Mouse (Mus musculus): Measurements from ENCODE around the gene Cstf3. TPM values are rescaled to one million over a fixed set of nuclear protein-coding genes. Genes with fewer than 3 reads are reported as not detected.

Cstf3 gene
- polyA plus RNA-seq, 1 experiment = 43.4 TPM

DNA sequence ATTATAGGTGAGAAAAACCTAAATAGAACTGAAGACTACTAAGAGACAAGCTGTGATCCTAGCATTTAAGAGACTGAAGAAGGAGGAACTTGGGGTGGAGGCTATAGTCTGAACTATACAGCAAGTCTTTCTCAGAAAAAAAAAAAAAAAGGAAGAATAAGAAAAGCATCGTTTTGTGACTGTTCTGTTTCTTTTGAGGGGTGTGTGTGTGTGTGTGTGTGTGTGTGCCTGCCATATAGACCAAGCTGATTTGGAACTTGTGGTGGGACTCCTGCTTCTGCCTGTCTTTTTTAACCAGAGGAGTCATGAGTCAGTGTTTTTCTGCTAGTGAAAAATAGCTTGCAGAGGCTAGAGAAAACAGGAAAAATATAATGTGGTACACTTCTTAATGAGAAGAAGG lies 4.7 kb downstream of the Cstf3 start:
- no peak for DNase-seq (ENCODE audit: extremely low spot score in 1 of 2, low spot score in 1 of 2)

DNA sequence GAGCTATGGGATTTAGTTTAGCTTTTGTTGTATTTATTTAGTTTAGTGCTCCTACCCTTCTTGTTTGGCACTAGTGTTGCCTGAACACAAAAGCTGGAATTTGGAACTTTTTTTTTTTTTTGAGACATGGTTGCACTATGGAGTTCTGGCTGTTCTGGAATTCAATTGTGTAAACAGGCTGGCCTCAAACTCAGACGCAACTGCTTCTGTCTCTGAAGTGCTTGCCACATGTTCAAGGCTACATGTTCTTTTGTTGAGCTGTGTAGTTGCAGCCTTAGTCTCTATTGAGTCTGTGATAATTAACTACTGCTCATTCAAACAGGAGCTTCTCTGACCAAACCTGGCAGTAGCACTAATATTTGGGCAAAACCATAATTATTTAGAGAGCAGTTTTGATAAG lies 13.1 kb downstream of the Cstf3 start:
- no peak for DNase-seq (ENCODE audit: extremely low spot score in 1 of 2, low spot score in 1 of 2)

DNA sequence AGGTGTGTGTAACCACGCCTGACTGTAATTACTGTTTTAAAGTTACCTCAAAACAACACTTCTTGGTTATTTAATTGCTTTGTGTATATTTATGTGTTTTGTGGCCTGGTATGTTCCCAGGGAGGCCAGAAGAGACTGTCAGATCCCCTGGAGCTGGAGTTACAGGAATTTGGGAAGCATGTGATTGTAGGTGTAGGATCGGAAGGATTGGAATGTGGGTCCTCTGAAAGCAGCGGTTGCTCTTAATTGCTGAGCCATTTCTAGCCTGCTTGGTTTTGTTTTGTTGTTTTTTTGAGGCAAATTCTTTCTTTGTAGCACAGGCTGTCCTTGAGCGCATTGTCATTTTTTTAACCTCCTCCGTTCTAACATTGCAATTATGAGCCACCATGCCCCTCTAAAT lies 14.4 kb downstream of the Cstf3 start:
- DNase-seq (ENCODE audit: extremely low spot score in 1 of 2, low spot score in 1 of 2) = no peak

DNA sequence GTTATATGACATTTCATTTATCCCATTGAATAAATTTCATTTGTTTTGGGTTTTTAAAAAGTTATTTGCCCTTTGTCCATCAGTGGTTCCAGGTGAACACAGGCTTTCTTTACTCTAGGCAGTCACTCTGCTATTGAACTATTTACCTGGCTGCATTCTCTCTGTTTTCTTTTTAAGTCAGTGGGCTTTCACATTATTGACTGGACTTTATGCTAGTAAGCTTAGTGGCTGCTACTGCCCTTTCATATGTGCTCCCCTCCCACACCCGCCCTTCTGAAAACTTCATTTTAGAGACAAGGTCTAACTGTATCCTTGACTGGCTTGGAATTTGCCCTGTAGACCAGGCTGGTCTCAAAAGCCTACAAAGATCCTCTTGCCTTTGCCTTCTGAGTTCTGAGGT lies 15.2 kb downstream of the Cstf3 start:
- no peak for DNase-seq (ENCODE audit: extremely low spot score in 1 of 2, low spot score in 1 of 2)

DNA sequence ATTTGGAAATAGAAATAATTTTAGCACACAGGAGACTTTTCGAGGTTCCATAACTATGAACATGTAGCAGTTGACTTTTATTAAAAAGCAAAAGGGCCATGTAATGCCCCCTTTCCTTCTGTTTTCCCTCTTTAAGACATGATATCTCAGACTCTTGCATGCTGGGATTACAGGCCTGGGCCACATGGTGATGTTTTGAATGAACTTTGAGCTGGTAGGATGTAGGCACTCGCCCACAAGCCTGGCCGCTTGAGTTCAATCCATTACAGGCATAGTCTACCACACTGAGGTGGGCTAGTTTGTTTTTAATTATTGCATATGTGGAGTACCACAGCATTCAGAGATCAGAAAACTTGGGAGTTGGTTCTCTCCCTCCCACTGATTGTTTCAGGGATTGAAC lies 24.5 kb downstream of the Cstf3 start:
- no peak for DNase-seq (ENCODE audit: extremely low spot score in 1 of 2, low spot score in 1 of 2)

DNA sequence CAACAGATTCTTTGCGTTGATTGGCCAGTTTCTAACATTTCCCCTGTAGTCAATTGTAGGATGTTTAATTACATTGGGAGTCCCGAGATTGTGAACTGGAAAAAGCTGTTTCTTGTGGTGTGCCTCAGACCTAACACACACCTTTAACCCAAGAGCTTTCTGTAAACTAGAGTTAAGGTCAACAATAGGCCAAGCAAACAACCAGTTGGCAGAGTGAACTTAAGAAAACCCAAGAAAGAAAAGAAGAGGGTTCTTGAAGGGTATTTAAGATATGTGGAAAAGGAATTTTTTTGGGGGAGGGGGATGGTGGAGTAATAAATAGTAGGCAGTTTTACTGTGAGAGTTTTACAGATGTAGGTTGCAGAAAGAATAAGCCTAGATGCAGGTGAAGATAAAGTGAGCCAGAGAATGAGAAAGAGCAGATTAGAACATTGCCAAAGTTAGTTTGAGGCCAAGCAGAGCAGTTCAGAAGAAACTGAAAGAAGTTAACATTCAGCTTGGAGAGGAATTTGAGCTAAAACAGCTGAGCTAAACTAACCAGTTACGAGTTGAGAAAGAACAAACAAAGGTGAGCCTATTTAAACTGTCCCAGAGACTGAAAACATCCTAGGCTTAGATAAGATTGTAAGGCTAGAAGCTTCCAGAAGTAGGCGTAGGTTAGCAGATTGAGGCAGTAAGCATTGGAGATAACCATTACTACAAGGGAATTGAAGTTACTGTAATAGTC lies 25.8 kb downstream of the Cstf3 start:
- DNase-seq (ENCODE audit: extremely low spot score in 1 of 2, low spot score in 1 of 2) = no peak

DNA sequence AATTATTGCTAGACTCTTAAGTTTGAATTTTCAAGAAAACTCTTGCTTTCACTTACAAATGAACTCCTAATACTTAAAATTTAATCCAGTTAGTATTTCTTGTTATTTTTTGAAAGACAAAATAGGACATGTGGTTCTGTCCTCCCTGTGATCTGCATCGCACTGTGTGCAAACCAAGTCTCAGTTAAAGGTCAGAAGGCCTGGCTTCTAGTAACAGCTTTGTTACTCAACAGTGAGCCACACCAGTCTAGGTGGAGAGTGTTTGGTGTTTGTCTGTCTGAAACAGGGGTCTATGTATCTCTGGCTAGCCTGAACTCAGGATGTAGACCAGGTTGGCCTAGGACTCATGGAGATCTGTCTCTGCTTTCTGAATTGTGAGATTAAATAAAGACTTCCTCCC lies 68.3 kb downstream of the Cstf3 start:
- no peak for DNase-seq (ENCODE audit: extremely low spot score in 1 of 2, low spot score in 1 of 2)

DNA sequence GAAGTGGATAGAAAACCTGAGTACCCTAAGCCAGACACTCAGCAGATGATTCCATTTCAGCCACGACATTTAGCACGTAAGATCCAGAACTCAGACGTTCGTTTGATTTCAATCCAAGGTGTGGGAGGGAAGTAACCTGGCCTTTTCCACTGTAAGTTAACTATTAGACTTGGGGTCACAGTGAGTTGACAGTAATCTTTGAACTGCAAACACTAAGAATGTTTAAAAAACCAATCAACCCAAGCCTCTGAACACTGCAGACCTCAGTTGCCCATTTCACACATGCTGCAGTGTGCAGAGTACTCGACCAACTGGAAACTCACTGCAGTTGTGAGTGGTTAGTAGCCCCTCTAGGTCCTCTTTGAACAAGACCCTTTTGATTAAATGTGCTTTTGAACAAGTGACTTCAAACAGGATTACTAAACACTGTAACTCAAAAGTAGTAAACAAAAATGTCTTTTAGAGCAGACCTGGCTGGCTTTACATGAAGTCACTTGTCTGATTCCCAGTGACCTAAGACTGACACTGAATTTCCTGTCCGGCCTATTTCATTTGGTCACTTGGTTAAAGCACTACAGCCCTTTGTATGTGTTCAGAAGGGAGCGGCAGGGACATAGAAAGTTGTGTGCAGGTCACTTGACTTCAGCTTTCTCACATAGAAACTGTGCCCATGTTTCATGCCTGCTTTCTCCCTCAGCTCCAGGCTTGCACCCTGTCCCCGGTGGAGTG lies 73.2 kb downstream of the Cstf3 start:
- DNase-seq (ENCODE audit: extremely low spot score in 1 of 2, low spot score in 1 of 2) = no peak

DNA sequence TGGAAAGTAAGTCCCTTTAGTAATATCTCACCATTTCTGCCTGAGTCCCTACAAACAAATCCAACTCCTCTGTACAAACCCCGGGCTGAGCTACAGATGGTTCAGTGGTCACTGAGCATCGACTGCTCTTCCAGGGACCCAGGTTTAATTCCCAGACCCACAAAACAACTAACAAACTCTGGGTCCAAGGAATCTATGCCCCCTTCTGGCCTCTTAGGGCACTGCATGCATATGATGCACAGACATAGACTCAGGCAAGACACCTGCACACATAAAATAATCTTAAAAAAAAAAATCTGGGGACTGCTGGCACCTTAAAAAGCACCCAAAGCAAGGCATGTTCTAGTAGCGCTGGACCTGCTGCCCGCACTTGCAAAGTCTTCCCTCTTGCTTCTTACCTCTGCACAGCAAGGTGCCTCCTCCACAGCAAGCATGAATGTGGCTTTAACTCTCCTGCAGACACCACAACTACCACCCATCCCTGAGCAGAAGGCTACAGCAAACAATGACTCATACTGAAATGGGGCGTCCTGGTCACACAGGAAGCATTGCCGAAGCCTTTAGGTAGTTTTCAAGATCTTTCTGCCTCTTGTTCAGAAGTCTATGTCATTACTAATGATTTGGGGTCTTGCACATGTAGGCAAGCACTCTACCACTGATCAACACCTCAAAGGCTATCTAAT lies 78.9 kb downstream of the Cstf3 start:
- no peak for DNase-seq (ENCODE audit: extremely low spot score in 1 of 2, low spot score in 1 of 2)

DNA sequence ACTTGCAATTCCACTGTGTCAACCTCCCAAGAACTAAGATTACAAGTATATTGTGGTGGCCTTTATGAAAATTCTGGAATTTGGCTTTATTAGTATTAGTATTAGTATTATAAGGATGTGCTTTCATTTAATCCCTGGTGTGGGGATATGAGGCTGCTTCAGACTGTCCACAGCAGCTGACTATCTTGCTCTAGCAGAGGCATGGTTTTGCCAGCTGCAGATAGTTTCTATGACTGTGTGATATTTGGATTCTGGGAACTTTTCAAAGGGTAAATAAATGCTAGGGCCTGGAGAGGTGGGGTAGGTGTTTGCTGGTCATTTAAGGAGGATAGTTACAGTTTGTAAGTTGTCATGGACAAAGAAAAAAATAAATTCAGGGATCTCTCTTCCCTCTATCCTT lies 81.4 kb downstream of the Cstf3 start:
- no peak for DNase-seq (ENCODE audit: extremely low spot score in 1 of 2, low spot score in 1 of 2)

DNA sequence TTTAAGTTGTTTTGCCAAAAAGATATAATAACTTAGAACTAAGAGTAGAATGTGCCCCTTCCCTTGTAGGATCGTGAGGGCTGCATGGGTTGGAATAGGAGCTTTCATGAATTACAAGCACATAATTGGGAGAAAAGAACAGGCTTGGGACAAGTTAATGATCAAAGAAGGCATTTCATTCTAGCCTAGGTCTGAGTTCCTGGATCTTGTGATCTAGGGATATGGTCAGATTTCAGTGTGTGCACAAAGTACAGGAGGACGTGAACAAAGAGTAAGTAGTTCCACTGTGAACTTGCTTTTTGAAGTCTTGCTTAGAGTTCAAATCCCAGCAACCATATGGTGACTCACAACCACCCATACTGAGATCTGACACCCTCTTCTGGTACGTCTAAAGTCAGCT lies 87.0 kb downstream of the Cstf3 start:
- no peak for DNase-seq (ENCODE audit: extremely low spot score in 1 of 2, low spot score in 1 of 2)

DNA sequence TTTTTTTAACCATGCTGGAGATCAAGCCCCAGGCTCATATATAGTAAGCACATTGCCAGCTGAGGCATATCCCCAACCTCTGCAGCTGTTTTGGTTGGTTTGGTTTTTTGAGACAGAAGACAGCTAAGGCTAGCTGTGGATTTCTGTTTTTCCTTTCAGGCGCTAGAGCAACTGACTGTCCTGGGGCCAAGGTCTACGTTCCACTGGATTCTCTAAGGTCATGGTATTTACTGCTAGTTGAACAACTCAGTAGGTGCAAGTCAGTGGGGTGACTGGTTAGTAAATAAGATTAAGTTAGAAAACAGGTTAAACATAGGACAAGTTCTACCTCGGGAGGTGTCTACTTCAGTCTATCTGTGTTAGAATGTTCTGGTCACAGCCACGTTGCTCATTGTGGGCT lies 94.4 kb downstream of the Cstf3 start:
- DNase-seq (ENCODE audit: extremely low spot score in 1 of 2, low spot score in 1 of 2) = no peak

DNA sequence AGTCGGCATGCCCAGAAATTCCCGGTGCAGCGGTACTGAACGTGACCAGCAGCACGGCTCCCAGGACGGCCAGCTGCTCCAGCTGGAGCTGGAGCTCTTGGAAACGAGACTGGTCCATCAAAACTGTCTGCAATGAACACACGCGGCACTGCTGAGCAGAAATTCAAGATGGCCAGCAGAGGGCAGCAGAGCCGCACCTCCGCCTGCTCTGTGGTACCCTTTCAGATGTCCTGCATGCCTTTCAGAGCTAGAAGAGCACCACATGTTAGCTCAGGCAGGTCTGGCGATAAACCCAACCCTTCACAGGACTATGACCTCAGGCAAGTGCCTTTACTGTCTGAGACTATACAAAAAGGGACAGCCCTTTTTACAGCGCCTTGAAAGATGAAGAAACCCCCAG lies 95.1 kb downstream of the Cstf3 start:
- peak; percentile 44 to 86 for DNase-seq (ENCODE audit: extremely low spot score in 1 of 2, low spot score in 1 of 2)

DNA sequence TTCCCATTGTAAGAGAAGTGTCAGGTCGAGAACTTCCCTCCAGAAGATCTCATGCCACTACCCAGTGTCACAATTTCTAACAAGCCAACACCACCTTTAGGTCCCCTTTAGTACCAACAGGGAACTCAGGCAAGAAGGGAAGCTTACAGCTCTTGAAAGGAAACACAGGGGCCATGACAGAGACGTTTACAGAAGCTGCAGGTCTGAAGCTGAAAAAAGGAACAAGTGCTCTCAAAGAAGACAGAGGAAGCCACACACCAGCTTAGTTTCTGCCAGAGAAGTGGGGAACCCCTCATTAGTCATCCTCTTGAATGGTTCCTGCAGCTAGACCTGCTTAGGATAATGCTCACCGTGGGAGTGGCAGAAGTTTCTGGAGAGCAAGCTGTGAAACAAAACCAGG lies 96.9 kb downstream of the Cstf3 start:
- no peak for DNase-seq (ENCODE audit: extremely low spot score in 1 of 2, low spot score in 1 of 2)

DNA sequence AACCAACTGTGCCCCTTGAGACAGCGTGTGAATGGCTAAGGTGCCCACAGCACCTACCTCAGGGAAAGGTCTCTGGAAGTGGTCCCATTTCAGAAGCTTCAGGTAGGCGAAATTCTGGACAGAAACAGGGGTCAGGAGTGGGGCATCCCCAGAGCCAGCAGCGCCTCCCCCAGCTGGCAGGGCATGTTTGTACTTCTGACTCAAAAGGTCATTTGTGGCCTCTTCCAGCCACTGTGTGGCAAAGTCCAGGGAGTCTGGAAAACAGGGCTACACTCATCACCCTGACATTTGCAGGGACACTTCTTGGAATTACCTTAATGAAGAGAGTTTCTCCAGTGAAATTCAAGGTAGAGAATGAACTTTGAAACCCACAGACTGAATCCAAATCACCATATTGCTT lies 98.0 kb downstream of the Cstf3 start:
- no peak for DNase-seq (ENCODE audit: extremely low spot score in 1 of 2, low spot score in 1 of 2)

DNA sequence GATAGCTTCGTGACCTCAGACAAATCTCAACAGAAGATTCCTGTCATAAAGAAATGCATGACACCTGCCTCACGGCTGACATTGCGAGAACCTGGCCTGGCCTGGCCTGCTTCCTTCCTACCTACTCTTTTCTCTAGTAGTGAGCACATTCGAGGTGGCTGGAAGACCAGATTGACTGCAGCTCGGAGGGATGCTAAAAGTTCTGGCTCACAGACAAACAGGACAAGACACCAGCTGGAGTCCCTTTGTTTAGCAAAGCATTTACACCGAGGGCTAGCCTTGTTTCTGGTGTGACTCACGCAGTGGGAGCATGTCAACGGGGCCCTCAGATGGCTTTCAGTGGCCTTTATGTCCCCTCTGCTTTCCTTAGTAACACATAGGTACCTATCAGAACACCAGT lies 98.4 kb downstream of the Cstf3 start:
- peak in 1 of 2 experiments; percentile 37 for DNase-seq (ENCODE audit: extremely low spot score in 1 of 2, low spot score in 1 of 2)

DNA sequence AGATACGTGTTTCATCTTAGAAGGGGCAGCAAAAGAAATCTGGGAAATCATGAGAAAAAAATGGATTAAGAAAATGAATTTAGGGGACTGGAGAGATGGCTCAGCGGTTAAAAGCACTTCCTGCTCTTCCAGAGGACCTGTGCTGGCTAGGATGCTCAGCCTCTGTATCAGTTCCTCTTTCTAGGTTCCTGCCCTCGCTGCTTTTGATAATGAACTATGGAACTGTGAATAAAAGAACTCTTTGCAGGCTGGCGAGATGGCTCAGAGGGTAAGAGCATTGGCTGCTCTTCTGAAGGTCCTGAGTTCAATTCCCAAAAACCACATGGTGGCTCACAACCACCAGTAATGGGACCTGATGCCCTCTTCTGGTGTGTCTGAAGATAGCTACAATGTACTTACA lies 100.4 kb downstream of the Cstf3 start:
- no peak for DNase-seq (ENCODE audit: extremely low spot score in 1 of 2, low spot score in 1 of 2)

DNA sequence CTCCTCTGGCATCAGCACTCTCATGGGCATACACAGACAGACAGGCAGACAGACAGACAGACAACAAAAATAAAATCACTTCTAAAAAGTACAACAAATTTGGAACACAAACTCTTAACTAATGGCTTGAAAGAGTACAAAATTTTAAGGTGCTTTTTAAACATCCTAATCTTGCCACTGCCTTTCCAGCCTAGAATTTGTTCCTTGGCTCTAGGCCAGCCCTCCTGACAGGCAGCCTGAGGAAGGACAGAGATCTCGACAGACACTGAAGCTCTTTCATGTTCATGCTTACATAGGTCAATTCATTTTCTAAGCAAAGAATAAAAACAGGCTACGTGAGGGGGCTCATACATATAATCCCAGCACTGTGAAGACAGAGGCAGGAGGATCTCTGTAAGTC lies 102.2 kb downstream of the Cstf3 start:
- no peak for DNase-seq (ENCODE audit: extremely low spot score in 1 of 2, low spot score in 1 of 2)

DNA sequence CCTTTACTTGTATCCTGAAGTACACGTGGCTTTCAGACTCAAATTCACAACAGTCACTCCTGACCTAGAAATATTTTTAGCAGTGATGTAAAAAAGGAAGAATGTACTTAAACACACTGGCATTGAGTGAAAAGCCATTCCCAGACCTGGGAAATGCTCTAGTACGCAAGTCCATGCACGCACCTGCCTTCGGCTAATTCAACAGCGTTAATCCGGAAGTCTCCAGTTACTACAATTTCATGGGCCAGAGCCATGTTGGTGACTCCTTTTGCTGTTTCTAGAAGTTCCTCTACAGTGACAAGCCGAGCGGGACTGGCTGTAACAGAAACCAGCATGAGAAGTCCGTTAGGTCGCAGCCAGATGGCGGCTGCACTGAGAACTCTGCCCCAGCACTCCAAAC lies 109.3 kb downstream of the Cstf3 start:
- no peak for DNase-seq (ENCODE audit: extremely low spot score in 1 of 2, low spot score in 1 of 2)

DNA sequence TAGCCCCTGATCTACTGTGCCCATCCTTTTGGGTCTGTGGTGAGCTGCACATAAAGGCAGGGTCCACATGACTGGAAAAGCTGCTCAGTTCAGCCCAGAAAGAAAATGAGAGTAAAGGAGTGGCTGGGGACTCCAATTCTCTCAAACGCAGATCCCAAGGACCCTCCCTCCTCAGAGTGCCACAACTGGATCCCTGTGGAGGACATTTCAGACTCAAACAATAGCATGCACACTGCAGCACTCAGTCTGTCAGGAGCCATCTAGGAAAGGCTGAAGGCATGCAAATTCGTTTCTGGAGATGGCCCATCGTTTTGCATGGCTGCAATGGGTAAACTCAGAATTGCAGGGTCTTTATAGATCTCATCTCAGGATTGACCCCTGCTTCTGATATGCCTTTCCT lies 112.8 kb downstream of the Cstf3 start:
- no peak for DNase-seq (ENCODE audit: extremely low spot score in 1 of 2, low spot score in 1 of 2)

DNA sequence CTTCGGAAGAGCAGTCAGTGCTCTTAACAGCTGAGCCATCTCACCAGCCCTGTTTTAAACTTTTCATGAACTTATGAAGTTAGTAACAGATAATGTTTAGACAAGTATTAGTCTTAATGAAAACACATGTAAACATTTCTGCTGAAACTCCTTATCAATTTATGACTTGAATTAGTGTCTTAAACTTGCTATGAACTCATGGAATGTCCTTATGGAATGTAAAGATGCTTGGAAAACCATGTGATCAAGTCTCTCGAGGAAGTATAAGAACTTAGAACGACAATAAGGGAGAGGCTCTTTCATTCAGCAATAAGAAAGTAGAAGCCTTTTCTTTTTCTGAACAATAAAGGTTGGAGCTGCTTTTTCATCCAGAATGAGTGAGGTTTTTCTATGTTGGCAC lies 114.0 kb downstream of the Cstf3 start:
- no peak for DNase-seq (ENCODE audit: extremely low spot score in 1 of 2, low spot score in 1 of 2)

DNA sequence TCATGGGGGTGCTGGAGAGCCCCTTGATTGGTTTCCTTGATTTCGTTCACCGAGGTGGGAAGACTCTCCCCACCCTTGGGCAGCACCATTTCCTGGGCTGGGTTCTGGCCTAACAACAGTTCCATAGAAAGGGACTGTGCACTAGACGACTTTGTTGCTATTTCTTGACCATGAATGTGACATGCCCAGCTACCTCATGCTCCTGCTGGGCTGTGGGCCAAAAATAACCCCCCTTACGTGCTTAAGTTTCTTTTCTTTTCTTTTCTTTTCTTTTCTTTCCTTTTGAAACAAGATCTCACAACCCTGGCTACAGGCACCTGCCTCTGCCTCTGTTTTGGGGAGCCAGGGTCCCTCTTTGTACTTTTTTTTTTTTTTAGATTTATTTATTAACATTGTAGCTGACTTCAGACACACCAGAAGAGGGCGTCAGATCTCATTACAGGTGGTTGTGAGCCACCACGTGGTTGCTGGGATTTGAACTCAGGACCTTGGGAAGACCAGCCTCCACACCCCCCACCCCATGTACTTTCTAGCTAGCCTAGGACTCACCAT lies 119.5 kb downstream of the Cstf3 start:
- no peak for DNase-seq (ENCODE audit: extremely low spot score in 1 of 2, low spot score in 1 of 2)

All from frontal cortex, adult 2 months (tissue).